Mouse (Mus musculus) heart, embryonic 14.5 days (tissue): ENCODE results near the gene Noxred1. TPM values are rescaled to one million over a fixed set of nuclear protein-coding genes. Genes with fewer than 3 reads are reported as not detected.
A peak's percentile ranks its signal among the peaks of the same experiment; 100 is the strongest.

ENCODE experiments used
- ATAC-seq: fragments of 200-750 bp; cut with Nextera tagmentation; 2 replicates; pipeline ENCODE4 v1.8.0; 2017; ENCODE audit warnings: low read depth, moderate TSS enrichment; ENCODE audit not compliant: insufficient number of reproducible peaks, insufficient read depth, low FRiP score
- H3K27ac ChIP-seq, 2 experiments: fragments of 200-500 bp in 1 of 2; fragments of 300-500 bp in 1 of 2; sonication (generic) in 1 of 2; replicated peaks in 1 of 2; 2 replicates each; pipeline ENCODE4 v1.5.1; 2012 to 2014; ENCODE audit warnings: low read depth in 2 of 2, low read length in 2 of 2, control low read depth in 1 of 2, mild to moderate bottlenecking in 1 of 2, mixed read lengths in 1 of 2; ENCODE audit not compliant: control insufficient read depth in 1 of 2, insufficient read depth in 1 of 2
- H3K27me3 ChIP-seq: fragments of 300-500 bp; sonication (generic); 2 replicates; pipeline ENCODE4 v1.6.1; 2014; ENCODE audit warnings: mild to moderate bottlenecking, low read length, control low read depth; ENCODE audit not compliant: control insufficient read depth, insufficient read depth
- H3K36me3 ChIP-seq: fragments of 300-500 bp; sonication (generic); 2 replicates; pipeline ENCODE4 v1.6.1; 2014; ENCODE audit warnings: mild to moderate bottlenecking, control low read depth, low read length, mixed read lengths; ENCODE audit not compliant: control insufficient read depth, insufficient read depth
- H3K4me1 ChIP-seq, 2 experiments: fragments of 200-500 bp in 1 of 2; fragments of 300-500 bp in 1 of 2; sonication (generic) in 1 of 2; 2 replicates each; pipeline ENCODE4 v1.6.1; 2012 to 2014; ENCODE audit warnings: low read length in 2 of 2, control low read depth in 1 of 2, mixed read lengths in 1 of 2; ENCODE audit not compliant: control insufficient read depth in 2 of 2, insufficient read depth in 2 of 2
- H3K4me2 ChIP-seq: fragments of 300-500 bp; sonication (generic); 2 replicates; pipeline ENCODE4 v1.6.1; 2014; ENCODE audit warnings: mild to moderate bottlenecking, low read length
- H3K4me3 ChIP-seq, 2 experiments: fragments of 200-500 bp in 1 of 2; fragments of 300-500 bp in 1 of 2; sonication (generic) in 1 of 2; 2 replicates each; pipeline ENCODE4 v1.5.1; 2012 to 2014; ENCODE audit warnings: low read length in 2 of 2, mild to moderate bottlenecking in 2 of 2, control low read depth in 1 of 2, low read depth in 1 of 2, moderate library complexity in 1 of 2; ENCODE audit not compliant: control insufficient read depth in 1 of 2, insufficient read depth in 1 of 2
- H3K9ac ChIP-seq: fragments of 300-500 bp; sonication (generic); 2 replicates; pipeline ENCODE4 v1.6.1; 2014; ENCODE audit warnings: mild to moderate bottlenecking, low read length
- H3K9me3 ChIP-seq: fragments of 300-500 bp; sonication (generic); 2 replicates; pipeline ENCODE4 v1.6.1; 2016; ENCODE audit warnings: low read length, control low read depth; ENCODE audit not compliant: control insufficient read depth
- WGBS: fragments of 180-500 bp; shearing (Covaris S2); extraction: QIAGEN DNeasy Blood & Tissue Kit; methylation state at CpG from one replicate; pipeline ENCODE4 v1.1.7; 2014; 5-methylcytosine and 5-hydroxymethylcytosine counted together
- polyA plus RNA-seq: library from polyadenylated mRNA; unstranded; fragments of >200 nt; fragmentation: Nextera tagmentation; extraction: Ambion mirVana; gene quantifications from 2 replicates; pipeline ENCODE4 v1.2.1, GENCODE M21; 2014

Gene Noxred1
- polyA plus RNA-seq, 1 experiment from 2014 or later: 0.63 TPM

DNA sequence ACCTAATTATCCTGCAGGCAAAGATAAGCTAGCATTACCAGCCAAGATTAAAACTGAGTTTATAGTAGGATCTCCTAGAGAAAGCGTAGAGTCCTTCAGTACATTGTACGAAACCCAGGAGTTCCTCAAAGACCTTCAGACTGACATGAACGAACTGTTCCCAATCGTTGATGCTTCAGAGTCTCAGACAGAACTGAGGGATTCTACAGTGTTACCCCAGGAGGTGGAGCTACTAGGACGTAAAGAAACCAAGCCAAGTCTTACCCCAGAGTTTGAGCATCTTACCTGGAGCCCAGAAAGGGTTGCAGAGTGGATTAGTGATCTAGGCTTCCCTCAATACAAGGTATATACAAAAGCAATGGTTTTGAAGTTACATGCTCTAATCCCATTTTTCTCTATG, 36.8 kb downstream of the Noxred1 start:
- WGBS: 62% methylated on average over 5 of the region's 5 CpGs

DNA sequence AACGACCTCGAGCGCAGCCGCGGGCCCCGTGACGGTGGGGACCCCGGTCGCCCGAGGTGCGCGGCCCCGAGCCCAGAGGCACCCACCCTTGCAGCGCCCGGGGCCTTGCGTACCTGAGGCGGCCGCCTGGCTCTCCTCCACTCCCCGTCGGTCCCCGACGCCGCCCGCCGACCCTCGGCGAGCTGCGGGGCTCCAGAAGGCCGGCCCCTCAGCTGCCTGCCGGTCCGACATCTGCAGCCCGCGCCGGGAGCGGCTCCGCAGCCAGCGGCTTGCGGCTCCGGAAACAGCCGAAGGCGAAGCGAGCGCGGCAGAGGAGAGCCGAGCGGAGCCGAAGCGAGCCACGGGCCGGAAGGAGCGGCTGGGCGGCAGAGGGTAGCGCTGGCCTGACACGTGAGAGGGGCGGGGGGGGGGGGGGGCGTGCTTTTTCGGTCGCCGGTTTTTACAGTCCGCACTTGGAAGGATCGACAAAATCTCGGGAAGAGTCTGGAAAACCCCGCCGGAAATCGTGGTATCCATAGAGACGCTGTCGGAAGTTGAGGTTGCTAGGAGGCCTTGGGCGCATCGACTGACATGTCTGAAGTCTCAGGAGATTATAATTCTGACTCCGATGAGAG, 38.5 kb downstream of the Noxred1 start, which contains the start of gene Tmed8:
Gene Tmed8 (minus strand): TSS at position 482 of the 614 bp plus-strand sequence.
- Histone ChIP-seq H3K9ac (peak within 1 kb of the TSS; percentile 83), H3K4me3 (peak within 1 kb of the TSS; percentile 67 to 80), H3K4me2 (peak within 1 kb of the TSS; percentile 64), H3K4me1 (peaks cover 0 to 7% of the 10 kb centered on the region in 2 experiments; a peak in 3 of 4 replicates), H3K36me3 (no peaks in the 10 kb centered on the region), H3K27me3 (no peaks in the 10 kb centered on the region), H3K27ac (no peak within 1 kb of the TSS), H3K9me3 (no peaks in the 10 kb centered on the region)
- under 1% methylated on average over 46 of the region's 70 CpGs for WGBS
- peak; percentile 85 for ATAC-seq

More for the DNA sequence above, 36.8 kb downstream of the Noxred1 start:
- Histone ChIP-seq H3K36me3 (no peaks in the 10 kb centered on the region), H3K27ac (no peak overlapping the region), H3K27me3 (no peaks in the 10 kb centered on the region), H3K4me2 (no peak overlapping the region), H3K4me1 (peaks cover 0 to 7% of the 10 kb centered on the region in 2 experiments; a peak in 3 of 4 replicates), H3K4me3 (no peak overlapping the region), H3K9ac (no peak overlapping the region), H3K9me3 (no peaks in the 10 kb centered on the region)
- ATAC-seq: no peak

DNA sequence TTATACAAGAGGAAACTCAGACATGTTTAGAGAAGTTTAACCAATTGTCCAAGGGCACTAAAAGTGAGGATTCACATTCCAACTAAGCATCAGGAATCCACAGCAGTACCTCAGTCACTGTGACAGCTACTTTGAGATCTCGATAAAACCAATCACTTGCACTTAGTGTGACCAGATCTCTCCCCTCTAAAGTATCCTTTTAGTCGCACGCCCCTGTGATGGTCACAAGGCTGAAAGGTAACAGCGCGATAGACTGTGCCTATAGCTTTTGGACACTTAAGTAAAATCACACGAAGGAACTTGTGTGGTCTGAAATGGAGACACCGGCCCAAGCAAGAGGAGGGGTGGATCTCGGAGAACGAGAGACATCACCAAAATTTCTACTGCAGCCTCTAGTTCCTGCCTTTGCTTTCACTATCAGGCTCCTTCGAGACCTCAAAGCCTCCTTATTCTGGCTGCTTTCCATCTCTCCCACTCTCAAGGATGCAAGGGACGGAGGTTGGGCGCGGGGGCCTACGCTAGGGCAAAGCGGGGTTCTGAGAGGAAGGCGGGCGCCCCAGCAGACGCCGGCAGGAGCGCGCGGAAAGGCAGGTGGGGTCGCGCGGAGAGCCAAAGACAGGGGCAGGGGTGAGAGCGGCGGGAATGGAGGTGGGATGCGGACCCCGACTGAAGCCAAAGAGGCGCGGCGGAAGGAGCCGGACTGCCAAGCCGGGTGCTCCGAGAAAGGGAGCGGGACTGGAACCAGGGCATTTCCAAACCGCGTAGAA, 39.1 kb downstream of the Noxred1 start, which contains the start of gene Samd15:
Gene Samd15 (plus strand): TSS at position 518 of the 767 bp plus-strand sequence.
- Histone ChIP-seq H3K9ac (peak within 1 kb of the TSS; percentile 83), H3K4me3 (peak within 1 kb of the TSS; percentile 67 to 80), H3K4me2 (peak within 1 kb of the TSS; percentile 64), H3K27ac (no peak within 1 kb of the TSS), H3K36me3 (no peaks in the 10 kb centered on the region), H3K9me3 (no peaks in the 10 kb centered on the region), H3K4me1 (peaks cover 0 to 7% of the 10 kb centered on the region in 2 experiments; a peak in 3 of 4 replicates), H3K27me3 (no peaks in the 10 kb centered on the region)
- under 1% methylated on average over 37 of the region's 38 CpGs for WGBS
- peak; percentile 32 for ATAC-seq

- WGBS: 60% methylated on average over 6 of the region's 6 CpGs
- H3K9me3 ChIP-seq: no peaks in the 10 kb centered on the region
- H3K4me1 ChIP-seq: peaks cover 0 to 7% of the 10 kb centered on the region in 2 experiments; a peak in 3 of 4 replicates
- no peaks in the 10 kb centered on the region for H3K27me3 ChIP-seq
- H3K4me3 ChIP-seq: peak overlapping the region in 1 of 2 experiments; percentile 67; a peak in 1 of 4 replicates
- ATAC-seq: no peak
- H3K4me2 ChIP-seq: peak overlapping the region; percentile 64
- H3K9ac ChIP-seq: peak overlapping the region; percentile 83; the same call in 1 of the 2 replicates
- no peak overlapping the region for H3K27ac ChIP-seq
- H3K36me3 ChIP-seq: no peaks in the 10 kb centered on the region
Observed at GRCm38 (mm10) chr12:87198792-87199191, 39.7 kb downstream of the Noxred1 start.

DNA sequence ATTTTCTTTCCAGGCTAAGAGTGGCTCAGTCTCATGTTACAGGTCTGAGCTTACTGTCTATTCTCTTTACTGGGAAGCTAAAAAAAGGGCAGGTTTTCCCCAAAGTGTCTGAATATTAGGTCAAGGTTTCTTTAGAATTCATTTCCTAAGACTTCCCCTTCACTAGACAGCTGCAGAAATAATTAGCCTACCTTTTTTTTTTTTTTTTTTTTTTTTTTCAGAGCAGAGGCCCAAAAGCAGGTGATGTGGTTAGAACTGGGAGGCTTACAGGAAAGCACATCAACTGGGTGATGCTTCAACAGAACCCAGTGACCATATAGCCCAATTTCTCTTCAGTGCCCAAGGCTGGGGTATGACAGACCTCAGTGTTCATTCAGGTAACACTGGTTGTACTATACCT, 42.2 kb downstream of the Noxred1 start:
- Histone ChIP-seq H3K4me1 (peaks cover 0 to 7% of the 10 kb centered on the region in 2 experiments; a peak in 3 of 4 replicates), H3K4me2 (no peak overlapping the region), H3K9ac (no peak overlapping the region), H3K27ac (no peak overlapping the region), H3K27me3 (no peaks in the 10 kb centered on the region), H3K4me3 (no peak overlapping the region), H3K36me3 (no peaks in the 10 kb centered on the region), H3K9me3 (no peaks in the 10 kb centered on the region)
- ATAC-seq: no peak

GRCm38 (mm10) chr12:87195069-87195468, 43.5 kb downstream of the Noxred1 start:
- Histone ChIP-seq H3K36me3 (no peaks in the 10 kb centered on the region), H3K27me3 (no peaks in the 10 kb centered on the region), H3K27ac (no peak overlapping the region), H3K4me3 (no peak overlapping the region), H3K9me3 (no peaks in the 10 kb centered on the region), H3K9ac (no peak overlapping the region), H3K4me2 (no peak overlapping the region), H3K4me1 (peaks cover 0 to 7% of the 10 kb centered on the region in 2 experiments; a peak in 3 of 4 replicates)
- no peak for ATAC-seq
- 72% methylated on average over 1 of the region's 1 CpGs for WGBS

GRCm38 (mm10) chr12:87193008-87193407, 45.5 kb downstream of the Noxred1 start:
- Histone ChIP-seq H3K4me1 (no peaks in the 10 kb centered on the region), H3K4me3 (no peak overlapping the region), H3K4me2 (no peak overlapping the region), H3K27me3 (no peaks in the 10 kb centered on the region), H3K36me3 (no peaks in the 10 kb centered on the region), H3K27ac (no peak overlapping the region), H3K9me3 (no peaks in the 10 kb centered on the region), H3K9ac (no peak overlapping the region)
- WGBS: 82% methylated on average over 3 of the region's 3 CpGs
- ATAC-seq: no peak
